Mouse (Mus musculus) C2C12 (cell line): ENCODE results near the gene Eaf2. TPM values are rescaled to one million over a fixed set of nuclear protein-coding genes. Genes with fewer than 3 reads are reported as not detected.
"Not testable (repeated sequence)": the region's sequence is repeated elsewhere in the genome, so short reads cannot be mapped to it uniquely, and the experiment has no call there.

Source experiments
- H3K27me3 ChIP-seq: one replicate; pipeline ENCODE4 v1.6.1; 2011; ENCODE audit not compliant: control insufficient read depth, insufficient read depth, insufficient read length
- H3K36me3 ChIP-seq: one replicate; pipeline ENCODE4 v1.6.1; 2011; ENCODE audit not compliant: control insufficient read depth, insufficient read depth
- H3K4me3 ChIP-seq: one replicate; pipeline ENCODE4 v1.5.1; 2011; ENCODE audit warnings: mild to moderate bottlenecking, control low read depth; ENCODE audit not compliant: poor library complexity, insufficient read depth, severe bottlenecking
- H3K79me2 ChIP-seq: one replicate; pipeline ENCODE4 v1.6.1; 2011; ENCODE audit not compliant: control insufficient read depth, insufficient read depth
- H3K79me3 ChIP-seq: one replicate; pipeline ENCODE4 v1.6.1; 2011; ENCODE audit warnings: low read depth, control low read depth
- H3ac ChIP-seq: one replicate; pipeline ENCODE3; 2011; ENCODE audit warnings: low read depth; ENCODE audit not compliant: control insufficient read depth, insufficient read length
- CEBPB ChIP-seq: IDR thresholded peaks from one replicate; pipeline ENCODE4 v1.6.1; 2011; ENCODE audit warnings: low read depth, mild to moderate bottlenecking, control low read depth, moderate library complexity
- CTCF ChIP-seq: IDR thresholded peaks from one replicate; pipeline ENCODE4 v1.5.1; 2011; ENCODE audit not compliant: control insufficient read depth, insufficient read depth, insufficient read length
- FOSL1 ChIP-seq: IDR thresholded peaks from one replicate; pipeline ENCODE4 v1.8.0; 2011; ENCODE audit warnings: mild to moderate bottlenecking, low read length; ENCODE audit not compliant: poor library complexity, insufficient read depth, severe bottlenecking
- MAX ChIP-seq: IDR thresholded peaks from one replicate; pipeline ENCODE4 v1.6.1; 2011; ENCODE audit warnings: mild to moderate bottlenecking, control low read depth
- MYOD1 ChIP-seq: IDR thresholded peaks from one replicate; pipeline ENCODE4 v1.6.1; 2011; ENCODE audit warnings: low read depth; ENCODE audit not compliant: control insufficient read depth, insufficient read length
- MYOG ChIP-seq: IDR thresholded peaks from one replicate; pipeline ENCODE4 v1.6.1; 2011; ENCODE audit not compliant: control insufficient read depth, insufficient read length; ENCODE audit errors: extremely low read depth
- USF1 ChIP-seq: IDR thresholded peaks from one replicate; pipeline ENCODE4 v1.6.1; 2011; ENCODE audit warnings: low read depth, mild to moderate bottlenecking, control low read depth, moderate library complexity
- polyA plus RNA-seq: library from polyadenylated mRNA; unstranded; fragments of >200 nt; fragmentation: generic; extraction: Trizol; gene quantifications from one replicate; pipeline ENCODE4 v1.2.1, GENCODE M21; 2012; ENCODE audit warnings: missing spikeins

Eaf2 gene
- polyA plus RNA-seq, 1 experiment = 0.67 TPM

- TF ChIP-seq USF1 (no peak), MAX (no peak), CTCF (no peak), MYOD1 (no peak), MYOG (no peak), FOSL1 (no peak), CEBPB (no peak)
- H3K27me3 ChIP-seq = no peaks in the 10 kb centered on the region
Measured at GRCm38 (mm10) chr16:36877316-36877715, 2.5 kb upstream of the Eaf2 start.

GRCm38 (mm10) chr16:36875276-36875851, 561 bp upstream of the Eaf2 start:
- Histone ChIP-seq H3K4me3 (peak overlapping the region; percentile 69), H3K27me3 (no peaks in the 10 kb centered on the region)
- no peak for TF ChIP-seq CTCF
- TF ChIP-seq MYOD1 = no peak
- TF ChIP-seq FOSL1 = no peak
- no peak for TF ChIP-seq MAX
- no peak for TF ChIP-seq CEBPB
- no peak for TF ChIP-seq MYOG
- TF ChIP-seq USF1 = no peak

More at GRCm38 (mm10) chr16:36877316-36877715, 2.5 kb upstream of the Eaf2 start:
- no peak overlapping the region for H3K4me3 ChIP-seq
- peaks cover 35% of the 10 kb centered on the region for H3K79me3 ChIP-seq
- peaks cover 72% of the 10 kb centered on the region for H3K79me2 ChIP-seq
- H3K36me3 ChIP-seq = peaks cover 2% of the 10 kb centered on the region
- no peak overlapping the region for H3ac ChIP-seq

GRCm38 (mm10) chr16:36869442-36869841, 5.4 kb downstream of the Eaf2 start:
- Histone ChIP-seq H3K79me3 (peaks cover 8% of the 10 kb centered on the region), H3K4me3 (no peak overlapping the region), H3K27me3 (no peaks in the 10 kb centered on the region), H3K36me3 (peaks cover 30% of the 10 kb centered on the region), H3K79me2 (peaks cover 20% of the 10 kb centered on the region), H3ac (no peak overlapping the region)
- no peak for TF ChIP-seq FOSL1

More at GRCm38 (mm10) chr16:36875276-36875851, 561 bp upstream of the Eaf2 start:
- Histone ChIP-seq H3ac (peak overlapping the region; percentile 70), H3K79me2 (peaks cover 68% of the 10 kb centered on the region), H3K79me3 (peaks cover 35% of the 10 kb centered on the region), H3K36me3 (peaks cover 20% of the 10 kb centered on the region)

- H3K36me3 ChIP-seq = peaks cover 25% of the 10 kb centered on the region
Measured at GRCm38 (mm10) chr16:36863585-36863984, 11.2 kb downstream of the Eaf2 start.

GRCm38 (mm10) chr16:36851202-36851601, 23.6 kb downstream of the Eaf2 start:
- Histone ChIP-seq H3ac (no peak overlapping the region), H3K79me2 (no peaks in the 10 kb centered on the region), H3K79me3 (no peaks in the 10 kb centered on the region), H3K27me3 (no peaks in the 10 kb centered on the region), H3K36me3 (peaks cover 50% of the 10 kb centered on the region), H3K4me3 (no peak overlapping the region)
- no peak for TF ChIP-seq CEBPB
- TF ChIP-seq MAX = no peak
- no peak for TF ChIP-seq FOSL1
- TF ChIP-seq MYOG = no peak
- TF ChIP-seq MYOD1 = no peak
- no peak for TF ChIP-seq CTCF
- no peak for TF ChIP-seq USF1

More at GRCm38 (mm10) chr16:36863585-36863984, 11.2 kb downstream of the Eaf2 start:
- H3K79me2 ChIP-seq = no peaks in the 10 kb centered on the region
- H3K4me3 ChIP-seq = no peak overlapping the region
- TF ChIP-seq MYOG (no peak), CTCF (no peak), CEBPB (no peak), USF1 (no peak), MAX (no peak), FOSL1 (no peak), MYOD1 (no peak)
- no peak overlapping the region for H3ac ChIP-seq
- no peaks in the 10 kb centered on the region for H3K27me3 ChIP-seq
- H3K79me3 ChIP-seq = no peaks in the 10 kb centered on the region

GRCm38 (mm10) chr16:36846894-36847293, 27.9 kb downstream of the Eaf2 start:
- H3K4me3 ChIP-seq, H3K27me3 ChIP-seq, H3K79me3 ChIP-seq, H3ac ChIP-seq, H3K79me2 ChIP-seq: not testable (repeated sequence)
- peaks cover 58% of the 10 kb centered on the region for H3K36me3 ChIP-seq
